ENCODE assay signal across 14 mouse cellular contexts in genomic region chr3:123128781-123129180, GRCm38 (mm10).
DNase-seq lines count a peak whose midpoint lies in the region; ATAC-seq and TF ChIP-seq lines count a peak whose summit lies in the region.
"Had no signal": no experiment of that assay in that cellular context is flagged by ENCODE, and none has a peak within 500 bp of the region (broad histone marks: within the 10 kb centered on the region; RNA-seq: fewer than 3 reads in every experiment).

No protein-coding gene starts in this region.

- no peak for ATAC-seq in heart, embryonic 12.5 days (ENCODE audit: insufficient number of reproducible peaks, low FRiP score)
- no peak for ATAC-seq in midbrain, postnatal 0 days (ENCODE audit: low FRiP score)
- ATAC-seq in midbrain, embryonic 15.5 days (replicated peaks): no peak
- ATAC-seq in stomach, postnatal 0 days (ENCODE audit: low FRiP score, low TSS enrichment): no peak
- no peak for ATAC-seq in intestine, embryonic 15.5 days
- ATAC-seq: activated CD4-positive, CD25-positive, alpha-beta regulatory T cell, adult 4 months; forebrain, embryonic 14.5 days; midbrain, embryonic 13.5 days had no signal

- no peak overlapping the region for H3K4me3 ChIP-seq in heart, embryonic 12.5 days
- H3K4me3 ChIP-seq in midbrain, postnatal 0 days (ENCODE audit: low read depth, low read length): no peak overlapping the region
- H3K4me3 ChIP-seq in midbrain, embryonic 15.5 days: no peak overlapping the region
- no peak overlapping the region for H3K4me3 ChIP-seq in heart, embryonic 10.5 days
- H3K4me3 ChIP-seq in stomach, postnatal 0 days (ENCODE audit: low read depth, low read length): no peak overlapping the region
- H3K4me3 ChIP-seq in intestine, embryonic 15.5 days (replicated peaks): no peak overlapping the region
- H3K4me3 ChIP-seq: limb, embryonic 13.5 days; midbrain, embryonic 13.5 days had no signal

- no peak for TF ChIP-seq EP300 in stomach, postnatal 0 days (optimal IDR thresholded peaks at IDR 0.05)

- whole genome bisulfite sequencing in heart, embryonic 12.5 days: 71% methylated on average over 8 of the region's 8 CpGs
- 79% methylated on average over 8 of the region's 8 CpGs for WGBS in midbrain, postnatal 0 days
- 82% methylated on average over 8 of the region's 8 CpGs for WGBS in midbrain, embryonic 15.5 days
- WGBS in heart, embryonic 10.5 days: 75% methylated on average over 8 of the region's 8 CpGs
- 48% methylated on average over 8 of the region's 8 CpGs for WGBS in stomach, postnatal 0 days
- WGBS in intestine, embryonic 15.5 days: 70% methylated on average over 8 of the region's 8 CpGs

- TF ChIP-seq CTCF in midbrain, postnatal 0 days (IDR thresholded peaks at IDR 0.05): no peak
- TF ChIP-seq CTCF in stomach, postnatal 0 days (IDR thresholded peaks at IDR 0.05; ENCODE audit: low read depth): no peak

- no peaks in the 10 kb centered on the region for H3K27me3 ChIP-seq in heart, embryonic 12.5 days (replicated peaks)
- H3K27me3 ChIP-seq in midbrain, postnatal 0 days (ENCODE audit: insufficient read depth, low read length): no peaks in the 10 kb centered on the region
- no peaks in the 10 kb centered on the region for H3K27me3 ChIP-seq in midbrain, embryonic 15.5 days (replicated peaks)
- no peaks in the 10 kb centered on the region for H3K27me3 ChIP-seq in heart, embryonic 10.5 days (ENCODE audit: insufficient read depth, poor library complexity, severe bottlenecking)
- H3K27me3 ChIP-seq in stomach, postnatal 0 days (ENCODE audit: control insufficient read depth, insufficient read depth, low read length): no peaks in the 10 kb centered on the region
- no peaks in the 10 kb centered on the region for H3K27me3 ChIP-seq in intestine, embryonic 15.5 days (replicated peaks)
- H3K27me3 ChIP-seq: CH12.LX; limb, embryonic 13.5 days; midbrain, embryonic 13.5 days had no signal

- no peaks in the 10 kb centered on the region for H3K9me3 ChIP-seq in heart, embryonic 12.5 days (replicated peaks)
- no peaks in the 10 kb centered on the region for H3K9me3 ChIP-seq in midbrain, postnatal 0 days (ENCODE audit: low read length)
- no peaks in the 10 kb centered on the region for H3K9me3 ChIP-seq in midbrain, embryonic 15.5 days
- H3K9me3 ChIP-seq in heart, embryonic 10.5 days: no peaks in the 10 kb centered on the region
- no peaks in the 10 kb centered on the region for H3K9me3 ChIP-seq in stomach, postnatal 0 days (ENCODE audit: control insufficient read depth, low read length)
- H3K9me3 ChIP-seq in intestine, embryonic 15.5 days: no peaks in the 10 kb centered on the region
- H3K9me3 ChIP-seq: limb, embryonic 13.5 days; midbrain, embryonic 13.5 days had no signal

- no peak overlapping the region for H3K9ac ChIP-seq in heart, embryonic 12.5 days
- H3K9ac ChIP-seq in midbrain, postnatal 0 days (replicated peaks; ENCODE audit: low read length, poor library complexity, severe bottlenecking): no peak overlapping the region
- no peak overlapping the region for H3K9ac ChIP-seq in midbrain, embryonic 15.5 days
- no peak overlapping the region for H3K9ac ChIP-seq in stomach, postnatal 0 days (ENCODE audit: low read length)
- no peak overlapping the region for H3K9ac ChIP-seq in intestine, embryonic 15.5 days
- H3K9ac ChIP-seq: limb, embryonic 13.5 days; midbrain, embryonic 13.5 days had no signal

- no peak overlapping the region for H3K27ac ChIP-seq in heart, embryonic 12.5 days (ENCODE audit: poor library complexity, severe bottlenecking)
- H3K27ac ChIP-seq in midbrain, postnatal 0 days (ENCODE audit: low read depth, low read length): no peak overlapping the region
- no peak overlapping the region for H3K27ac ChIP-seq in midbrain, embryonic 15.5 days
- 0 out of 2 replicates have a peak overlapping the region, but pooled peaks have one; percentile 29 for H3K27ac ChIP-seq in heart, embryonic 10.5 days
- H3K27ac ChIP-seq in stomach, postnatal 0 days (replicated peaks): peak overlapping the region; percentile 45; the same call in 1 of the 2 replicates
- no peak overlapping the region for H3K27ac ChIP-seq in intestine, embryonic 15.5 days
- H3K27ac ChIP-seq: limb, embryonic 13.5 days; midbrain, embryonic 13.5 days had no signal

- no peaks in the 10 kb centered on the region for H3K36me3 ChIP-seq in heart, embryonic 12.5 days
- no peaks in the 10 kb centered on the region for H3K36me3 ChIP-seq in midbrain, postnatal 0 days (ENCODE audit: insufficient read depth, low read length)
- no peaks in the 10 kb centered on the region for H3K36me3 ChIP-seq in midbrain, embryonic 15.5 days (replicated peaks)
- no peaks in the 10 kb centered on the region for H3K36me3 ChIP-seq in heart, embryonic 10.5 days
- no peaks in the 10 kb centered on the region for H3K36me3 ChIP-seq in stomach, postnatal 0 days (ENCODE audit: control insufficient read depth, insufficient read depth, low read length)
- no peaks in the 10 kb centered on the region for H3K36me3 ChIP-seq in intestine, embryonic 15.5 days
- H3K36me3 ChIP-seq: limb, embryonic 13.5 days; midbrain, embryonic 13.5 days had no signal

- peak; percentile 97 for DNase-seq in heart, adult 11 months
- DNase-seq in midbrain, postnatal 0 days (ENCODE audit: low spot score): peak; percentile 27
- DNase-seq in heart, embryonic 10.5 days (ENCODE audit: low spot score): no peak
- DNase-seq in stomach, postnatal 0 days (ENCODE audit: low spot score): no peak
- DNase-seq in left cerebral cortex, adult 9 months (ENCODE audit: low spot score in 2 of 2): no peak
- DNase-seq: retina, postnatal 1 day had no signal

- H3K4me1 ChIP-seq in heart, embryonic 12.5 days (replicated peaks): peaks cover 6% of the 10 kb centered on the region; the same call in 1 of the 2 replicates
- no peaks in the 10 kb centered on the region for H3K4me1 ChIP-seq in midbrain, postnatal 0 days (ENCODE audit: insufficient read depth, low read length)
- no peaks in the 10 kb centered on the region for H3K4me1 ChIP-seq in midbrain, embryonic 15.5 days
- H3K4me1 ChIP-seq in heart, embryonic 10.5 days: peaks cover 23% of the 10 kb centered on the region
- H3K4me1 ChIP-seq in stomach, postnatal 0 days (replicated peaks; ENCODE audit: control insufficient read depth, insufficient read depth): no peaks in the 10 kb centered on the region
- H3K4me1 ChIP-seq in intestine, embryonic 15.5 days (replicated peaks): peaks cover 5% of the 10 kb centered on the region; the same call in 1 of the 2 replicates
- H3K4me1 ChIP-seq: midbrain, embryonic 13.5 days had no signal

- no peak overlapping the region for H3K4me2 ChIP-seq in heart, embryonic 12.5 days
- no peak overlapping the region for H3K4me2 ChIP-seq in midbrain, postnatal 0 days (ENCODE audit: low read depth, low read length, poor library complexity, severe bottlenecking)
- H3K4me2 ChIP-seq in midbrain, embryonic 15.5 days: no peak overlapping the region
- no peak overlapping the region for H3K4me2 ChIP-seq in stomach, postnatal 0 days (replicated peaks; ENCODE audit: low read depth)
- H3K4me2 ChIP-seq in intestine, embryonic 15.5 days (replicated peaks): no peak overlapping the region
- H3K4me2 ChIP-seq: limb, embryonic 13.5 days; midbrain, embryonic 13.5 days had no signal

Comparison
In these comparisons a context has a peak if more than half of its experiments do, and no peak if none do; other contexts are left out.
1. DNase-seq: peak in heart, adult 11 months (single experiment) and midbrain, postnatal 0 days (single experiment); none in heart, embryonic 10.5 days (single experiment), stomach, postnatal 0 days (single experiment) and left cerebral cortex, adult 9 months (0 of 2).
2. H3K27ac ChIP-seq: peak in heart, embryonic 10.5 days (single experiment) and stomach, postnatal 0 days (single experiment); none in heart, embryonic 12.5 days (single experiment), midbrain, postnatal 0 days (single experiment), midbrain, embryonic 15.5 days (single experiment) and intestine, embryonic 15.5 days (single experiment).